Mouse (Mus musculus) limb, embryonic 15.5 days (tissue): ENCODE measurements around the gene Fam169b. TPM values are rescaled to one million over a fixed set of nuclear protein-coding genes. Genes with fewer than 3 reads are reported as not detected.

Experiments
- ATAC-seq: fragments of 200-750 bp; cut with Nextera tagmentation; 2 replicates; pipeline ENCODE4 v1.8.0; 2017; ENCODE audit warnings: low read depth, moderate TSS enrichment; ENCODE audit not compliant: insufficient number of reproducible peaks, low FRiP score, low TSS enrichment
- H3K27ac ChIP-seq: fragments of 300-500 bp; sonication (generic); 2 replicates; pipeline ENCODE4 v1.5.1; 2015; ENCODE audit warnings: moderate library complexity, mild to moderate bottlenecking, inconsistent platforms
- H3K27me3 ChIP-seq: fragments of 300-500 bp; sonication (generic); 2 replicates; pipeline ENCODE4 v1.6.1; 2015; ENCODE audit warnings: inconsistent platforms
- H3K36me3 ChIP-seq: fragments of 300-500 bp; sonication (generic); 2 replicates; pipeline ENCODE4 v1.6.1; 2015; ENCODE audit warnings: inconsistent platforms
- H3K4me1 ChIP-seq: fragments of 300-500 bp; sonication (generic); 2 replicates; pipeline ENCODE4 v1.6.1; 2015; ENCODE audit warnings: inconsistent platforms
- H3K4me2 ChIP-seq: fragments of 300-500 bp; sonication (generic); 2 replicates; pipeline ENCODE4 v1.6.1; 2015; ENCODE audit warnings: mild to moderate bottlenecking, inconsistent platforms
- H3K4me3 ChIP-seq: fragments of 300-500 bp; sonication (generic); 2 replicates; pipeline ENCODE4 v1.5.1; 2015; ENCODE audit warnings: mild to moderate bottlenecking, inconsistent platforms
- H3K9ac ChIP-seq: fragments of 300-500 bp; sonication (generic); 2 replicates; pipeline ENCODE4 v1.6.1; 2015; ENCODE audit warnings: inconsistent platforms
- H3K9me3 ChIP-seq: fragments of 300-500 bp; sonication (generic); 2 replicates; pipeline ENCODE4 v1.6.1; 2016; ENCODE audit warnings: inconsistent platforms
- WGBS: fragments of 180-500 bp; shearing (Covaris S2); methylation state at CpG from one replicate; pipeline ENCODE4 v1.1.7; 2015; 5-methylcytosine and 5-hydroxymethylcytosine counted together
- polyA plus RNA-seq: library from polyadenylated mRNA; unstranded; fragments of >200 nt; fragmentation: Nextera tagmentation; extraction: Ambion mirVana; gene quantifications from 2 replicates; pipeline ENCODE4 v1.2.1, GENCODE M21; 2015

Gene Fam169b
- polyA plus RNA-seq, 1 experiment from 2014 or later: 0.96 TPM

DNA sequence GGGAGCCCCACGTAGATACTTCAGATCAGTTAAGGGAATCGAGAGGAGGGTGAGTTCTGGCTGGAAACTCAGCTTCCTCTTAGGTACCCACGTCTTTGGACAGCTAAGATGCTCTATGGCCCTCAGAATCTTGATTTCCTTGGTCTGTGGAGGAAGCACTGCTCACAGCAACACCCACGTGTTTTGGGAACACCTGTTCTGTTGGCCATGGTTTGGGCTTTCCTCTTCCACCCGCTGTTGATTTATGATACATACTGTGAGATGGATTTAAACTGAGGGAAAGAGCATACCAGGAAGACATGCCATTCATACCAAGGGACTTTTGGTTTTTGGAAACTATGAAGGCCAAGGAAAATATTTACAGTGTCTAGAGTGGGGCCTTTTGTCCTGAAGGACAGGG, 38.8 kb downstream of the Fam169b start:
- H3K9me3 ChIP-seq: no peaks in the 10 kb centered on the region
- WGBS: 68% methylated on average over 5 of the region's 5 CpGs
- no peaks in the 10 kb centered on the region for H3K36me3 ChIP-seq
- H3K4me1 ChIP-seq: peaks cover 23% of the 10 kb centered on the region; the same call in 1 of the 2 replicates
- no peaks in the 10 kb centered on the region for H3K27me3 ChIP-seq
- no peak overlapping the region for H3K9ac ChIP-seq
- no peak overlapping the region for H3K4me3 ChIP-seq
- no peak for ATAC-seq
- no peak overlapping the region for H3K4me2 ChIP-seq
- no peak overlapping the region for H3K27ac ChIP-seq

- Histone ChIP-seq H3K27ac (no peak overlapping the region), H3K4me1 (peaks cover 22% of the 10 kb centered on the region; the same call in 1 of the 2 replicates), H3K9me3 (no peaks in the 10 kb centered on the region), H3K36me3 (no peaks in the 10 kb centered on the region), H3K9ac (no peak overlapping the region), H3K4me3 (no peak overlapping the region), H3K27me3 (no peaks in the 10 kb centered on the region), H3K4me2 (no peak overlapping the region)
- ATAC-seq: no peak
- 30% methylated on average over 14 of the region's 14 CpGs for WGBS
These were observed 39.6 kb downstream of the Fam169b start for GRCm38 (mm10) chr7:68313038-68313782.

DNA sequence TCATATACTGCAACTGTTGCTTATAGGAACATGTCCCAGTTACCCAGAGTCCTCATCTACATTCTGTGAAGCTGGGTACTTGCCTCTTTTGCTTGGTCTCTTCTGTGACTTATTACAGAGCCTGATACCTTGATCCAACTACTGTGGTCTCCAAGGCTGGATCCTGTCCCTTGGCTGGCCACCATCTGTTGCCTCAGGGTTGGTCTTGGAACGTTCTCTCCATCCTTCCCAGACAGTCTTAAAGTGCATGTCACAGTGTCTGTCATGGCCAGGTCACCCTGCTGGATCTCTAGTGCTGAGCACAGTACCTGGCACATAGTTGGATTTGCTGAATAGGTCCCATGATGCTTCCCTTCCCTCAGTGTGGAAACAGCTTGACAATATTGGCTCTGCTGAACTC, 40.6 kb downstream of the Fam169b start:
- Histone ChIP-seq H3K4me1 (peaks cover 25% of the 10 kb centered on the region; the same call in 1 of the 2 replicates), H3K9ac (no peak overlapping the region), H3K27me3 (no peaks in the 10 kb centered on the region), H3K36me3 (no peaks in the 10 kb centered on the region), H3K27ac (no peak overlapping the region), H3K4me3 (no peak overlapping the region), H3K9me3 (no peaks in the 10 kb centered on the region), H3K4me2 (no peak overlapping the region)
- no peak for ATAC-seq
- 64% methylated on average over 1 of the region's 1 CpGs for WGBS

DNA sequence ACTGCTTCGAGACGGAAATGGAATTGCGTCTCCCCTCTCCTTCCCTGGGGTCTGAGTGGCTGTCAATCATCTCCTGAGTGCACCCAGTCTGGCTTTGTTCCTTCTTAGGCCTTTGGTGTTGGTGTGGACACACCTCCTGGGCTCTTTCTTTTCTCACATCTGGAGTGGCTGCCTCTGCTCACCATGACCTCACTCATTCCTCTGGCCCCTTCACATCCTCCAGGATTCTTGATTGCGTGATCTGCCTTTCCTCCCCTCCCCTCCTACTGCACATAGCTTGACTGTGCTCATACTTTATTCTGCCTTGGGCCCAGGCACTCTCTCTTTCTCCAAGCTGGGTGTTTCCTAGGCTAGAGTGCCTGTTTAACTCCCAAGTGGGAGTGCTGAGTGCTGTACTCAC, 41.4 kb downstream of the Fam169b start:
- Histone ChIP-seq H3K36me3 (no peaks in the 10 kb centered on the region), H3K27me3 (no peaks in the 10 kb centered on the region), H3K9ac (no peak overlapping the region), H3K4me3 (no peak overlapping the region), H3K4me2 (no peak overlapping the region), H3K4me1 (peaks cover 30% of the 10 kb centered on the region), H3K27ac (no peak overlapping the region), H3K9me3 (no peaks in the 10 kb centered on the region)
- 80% methylated on average over 4 of the region's 4 CpGs for WGBS
- ATAC-seq: no peak

- Histone ChIP-seq H3K4me2 (no peak overlapping the region), H3K9ac (no peak overlapping the region), H3K36me3 (no peaks in the 10 kb centered on the region), H3K9me3 (no peaks in the 10 kb centered on the region), H3K27me3 (no peaks in the 10 kb centered on the region), H3K4me1 (peaks cover 21% of the 10 kb centered on the region), H3K4me3 (no peak overlapping the region), H3K27ac (no peak overlapping the region)
- 80% methylated on average over 16 of the region's 16 CpGs for WGBS
- no peak for ATAC-seq
These were observed 44.6 kb downstream of the Fam169b start for GRCm38 (mm10) chr7:68318006-68318788.

DNA sequence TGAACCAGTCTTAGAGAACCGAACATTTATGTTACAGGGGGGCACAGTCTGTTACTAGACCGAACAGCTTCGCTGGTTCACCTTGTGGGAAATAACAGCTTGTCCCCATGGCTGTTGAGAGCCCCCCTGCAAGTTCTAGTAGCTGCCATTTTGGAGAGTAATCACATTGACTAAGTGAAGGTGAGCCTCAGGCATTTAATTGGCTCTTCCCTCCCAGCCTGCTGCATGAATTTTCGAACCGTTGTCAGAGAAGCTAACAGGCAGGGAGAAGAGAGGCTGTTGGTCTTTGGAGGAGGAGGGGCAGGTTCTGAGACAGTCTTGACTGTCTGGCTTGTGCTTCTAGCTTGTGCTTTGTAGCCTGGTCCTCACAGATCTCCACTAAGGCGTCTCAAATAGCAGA, 45.3 kb downstream of the Fam169b start:
- no peak overlapping the region for H3K4me2 ChIP-seq
- 62% methylated on average over 6 of the region's 6 CpGs for WGBS

GRCm38 (mm10) chr7:68320078-68320810, 46.6 kb downstream of the Fam169b start:
- peaks cover 17% of the 10 kb centered on the region for H3K4me1 ChIP-seq
- H3K4me3 ChIP-seq: no peak overlapping the region
- H3K4me2 ChIP-seq: no peak overlapping the region
- H3K27me3 ChIP-seq: no peaks in the 10 kb centered on the region
- no peak for ATAC-seq
- H3K36me3 ChIP-seq: no peaks in the 10 kb centered on the region
- 42% methylated on average over 14 of the region's 14 CpGs for whole genome bisulfite sequencing
- no peak overlapping the region for H3K9ac ChIP-seq
- H3K27ac ChIP-seq: 0 out of 2 replicates have a peak overlapping the region, but pooled peaks have one; percentile 27
- H3K9me3 ChIP-seq: no peaks in the 10 kb centered on the region

More for the DNA sequence above, 45.3 kb downstream of the Fam169b start:
- no peak for ATAC-seq
- Histone ChIP-seq H3K36me3 (no peaks in the 10 kb centered on the region), H3K4me1 (peaks cover 17% of the 10 kb centered on the region), H3K4me3 (no peak overlapping the region), H3K9me3 (no peaks in the 10 kb centered on the region), H3K27ac (no peak overlapping the region), H3K9ac (no peak overlapping the region), H3K27me3 (no peaks in the 10 kb centered on the region)

- Histone ChIP-seq H3K4me2 (no peak overlapping the region), H3K27ac (no peak overlapping the region), H3K9me3 (no peaks in the 10 kb centered on the region), H3K27me3 (no peaks in the 10 kb centered on the region), H3K4me1 (peaks cover 11% of the 10 kb centered on the region), H3K36me3 (no peaks in the 10 kb centered on the region), H3K4me3 (no peak overlapping the region), H3K9ac (no peak overlapping the region)
- 46% methylated on average over 6 of the region's 6 CpGs for WGBS
- no peak for ATAC-seq
These were observed 49.4 kb downstream of the Fam169b start for GRCm38 (mm10) chr7:68323051-68323450.

- 57% methylated on average over 7 of the region's 7 CpGs for WGBS
- H3K4me2 ChIP-seq: no peak overlapping the region
- no peaks in the 10 kb centered on the region for H3K27me3 ChIP-seq
These were observed 52.6 kb downstream of the Fam169b start for GRCm38 (mm10) chr7:68326190-68326722.

GRCm38 (mm10) chr7:68329000-68329399, 55.4 kb downstream of the Fam169b start:
- WGBS: 84% methylated on average over 9 of the region's 9 CpGs
- ATAC-seq: no peak
- no peaks in the 10 kb centered on the region for H3K4me1 ChIP-seq
- H3K4me2 ChIP-seq: no peak overlapping the region
- no peak overlapping the region for H3K4me3 ChIP-seq
- no peak overlapping the region for H3K27ac ChIP-seq
- H3K9ac ChIP-seq: no peak overlapping the region
- no peaks in the 10 kb centered on the region for H3K9me3 ChIP-seq
- H3K27me3 ChIP-seq: no peaks in the 10 kb centered on the region
- no peaks in the 10 kb centered on the region for H3K36me3 ChIP-seq

More at GRCm38 (mm10) chr7:68326190-68326722, 52.6 kb downstream of the Fam169b start:
- H3K36me3 ChIP-seq: no peaks in the 10 kb centered on the region
- no peak overlapping the region for H3K27ac ChIP-seq
- ATAC-seq: no peak
- H3K9me3 ChIP-seq: no peaks in the 10 kb centered on the region
- H3K4me3 ChIP-seq: no peak overlapping the region
- H3K4me1 ChIP-seq: no peaks in the 10 kb centered on the region
- no peak overlapping the region for H3K9ac ChIP-seq

DNA sequence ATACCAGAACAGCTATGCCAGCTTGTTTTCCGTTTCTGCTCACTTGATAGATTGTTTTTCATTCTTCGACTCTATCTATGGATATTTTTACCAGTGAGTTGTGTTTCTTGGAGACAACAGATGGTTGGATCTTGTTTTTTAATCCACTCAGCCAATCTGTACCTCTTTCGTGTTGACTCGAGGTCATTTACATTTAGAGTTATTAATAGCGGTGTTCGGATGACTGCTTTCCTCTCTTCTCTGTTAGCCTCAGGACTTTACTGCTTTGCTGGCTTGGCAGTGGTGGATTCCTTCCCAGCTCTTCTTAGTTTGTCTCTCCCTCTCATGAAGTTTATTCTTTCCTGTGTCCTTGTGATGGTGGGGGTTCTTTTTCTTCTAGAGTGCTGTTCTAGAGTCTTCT, 59.2 kb downstream of the Fam169b start:
- H3K4me3 ChIP-seq: no peak overlapping the region
- H3K36me3 ChIP-seq: no peaks in the 10 kb centered on the region
- WGBS: 84% methylated on average over 6 of the region's 6 CpGs
- no peak overlapping the region for H3K27ac ChIP-seq
- no peaks in the 10 kb centered on the region for H3K27me3 ChIP-seq
- no peaks in the 10 kb centered on the region for H3K4me1 ChIP-seq
- no peak for ATAC-seq
- no peak overlapping the region for H3K4me2 ChIP-seq
- H3K9me3 ChIP-seq: no peaks in the 10 kb centered on the region
- no peak overlapping the region for H3K9ac ChIP-seq
